Mouse (Mus musculus) midbrain, embryonic 14.5 days (tissue): ENCODE measurements around the gene Thumpd3. TPM values are rescaled to one million over a fixed set of nuclear protein-coding genes. Genes with fewer than 3 reads are reported as not detected.

Experiments
- ATAC-seq: fragments of 200-750 bp; cut with Nextera tagmentation; 2 replicates; pipeline ENCODE4 v1.8.0; 2017; ENCODE audit warnings: moderate number of reproducible peaks, moderate library complexity; ENCODE audit not compliant: low FRiP score, low TSS enrichment
- DNase-seq: peaks from one replicate; pipeline ENCODE4 v3.0.0-alpha.2; 2015
- H3K27ac ChIP-seq: fragments of 300-500 bp; sonication (generic); replicated peaks from 2 replicates; pipeline ENCODE4 v1.5.1; 2014; ENCODE audit warnings: mild to moderate bottlenecking, low read depth, low read length, moderate library complexity
- H3K27me3 ChIP-seq: fragments of 300-500 bp; sonication (generic); 2 replicates; pipeline ENCODE4 v1.6.1; 2014; ENCODE audit warnings: low read length, control low read depth, mixed read lengths; ENCODE audit not compliant: control insufficient read depth, insufficient read depth
- H3K36me3 ChIP-seq: fragments of 300-500 bp; sonication (generic); 2 replicates; pipeline ENCODE4 v1.6.1; 2014; ENCODE audit warnings: low read length, control low read depth; ENCODE audit not compliant: control insufficient read depth, insufficient read depth
- H3K4me1 ChIP-seq: fragments of 300-500 bp; sonication (generic); 2 replicates; pipeline ENCODE4 v1.6.1; 2014; ENCODE audit warnings: mild to moderate bottlenecking, antibody characterized with exemption, low read length, control low read depth; ENCODE audit not compliant: control insufficient read depth, insufficient read depth
- H3K4me2 ChIP-seq: fragments of 300-500 bp; sonication (generic); 2 replicates; pipeline ENCODE4 v1.6.1; 2014; ENCODE audit warnings: mild to moderate bottlenecking, low read length, moderate library complexity
- H3K4me3 ChIP-seq: fragments of 300-500 bp; sonication (generic); replicated peaks from 2 replicates; pipeline ENCODE4 v1.5.1; 2014; ENCODE audit warnings: low read depth, low read length
- H3K9ac ChIP-seq: fragments of 300-500 bp; sonication (generic); replicated peaks from 2 replicates; pipeline ENCODE4 v1.6.1; 2014; ENCODE audit warnings: mild to moderate bottlenecking, low read length, moderate library complexity
- H3K9me3 ChIP-seq: fragments of 300-500 bp; sonication (generic); 2 replicates; pipeline ENCODE4 v1.6.1; 2016; ENCODE audit warnings: low read length, control low read depth, mixed read lengths; ENCODE audit not compliant: control insufficient read depth
- WGBS: fragments of 180-500 bp; shearing (Covaris S2); extraction: QIAGEN DNeasy Blood & Tissue Kit; methylation state at CpG from one replicate; pipeline ENCODE4 v1.1.7; 2014; 5-methylcytosine and 5-hydroxymethylcytosine counted together
- polyA plus RNA-seq: library from polyadenylated mRNA; unstranded; fragments of >200 nt; fragmentation: Nextera tagmentation; extraction: Ambion mirVana; gene quantifications from 2 replicates; pipeline ENCODE4 v1.2.1, GENCODE M21; 2014

Thumpd3 gene
- polyA plus RNA-seq, 1 experiment from 2014 or later, result 48.3 TPM

- ATAC-seq, result no peak
- Histone ChIP-seq H3K27me3 (no peaks in the 10 kb centered on the region), H3K4me2 (no peak overlapping the region), H3K36me3 (no peaks in the 10 kb centered on the region), H3K4me1 (peaks cover 23% of the 10 kb centered on the region), H3K9ac (no peak overlapping the region), H3K9me3 (no peaks in the 10 kb centered on the region), H3K27ac (peak overlapping the region; percentile 69), H3K4me3 (no peak overlapping the region)
- no peak for DNase-seq
- WGBS, result 78% methylated on average over 4 of the region's 4 CpGs
Measured at GRCm38 (mm10) chr6:113013550-113013949, 32.5 kb upstream of the Thumpd3 start.

GRCm38 (mm10) chr6:113017500-113018047 is 28.5 kb upstream of the Thumpd3 start:
- Histone ChIP-seq H3K9me3 (no peaks in the 10 kb centered on the region), H3K4me3 (no peak overlapping the region), H3K27ac (0 out of 2 replicates have a peak overlapping the region, but pooled peaks have one; percentile 2), H3K4me2 (no peak overlapping the region), H3K4me1 (peaks cover 16% of the 10 kb centered on the region), H3K27me3 (no peaks in the 10 kb centered on the region), H3K36me3 (no peaks in the 10 kb centered on the region), H3K9ac (no peak overlapping the region)
- ATAC-seq (no peak), DNase-seq (no peak)
- 61% methylated on average over 12 of the region's 12 CpGs for WGBS

DNA sequence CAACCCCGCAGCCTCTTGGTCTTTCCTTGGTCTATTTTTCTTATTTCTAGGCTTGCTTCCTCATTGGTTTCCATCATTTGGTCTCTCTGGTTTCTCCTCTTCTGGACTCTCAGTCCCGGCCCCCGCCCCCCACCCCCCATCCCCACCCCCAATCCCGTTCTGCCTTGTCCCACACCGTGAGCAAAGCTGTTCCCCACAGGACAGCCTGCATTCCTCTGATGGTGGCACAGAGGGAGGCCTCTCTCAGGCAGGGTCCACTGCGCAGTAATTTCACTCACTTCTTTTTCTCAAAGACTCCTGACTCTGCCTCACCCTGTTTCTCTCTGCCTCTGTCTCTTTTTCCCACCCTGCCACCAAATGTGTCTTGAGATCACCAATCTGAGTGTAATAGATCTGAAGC is 27.9 kb upstream of the Thumpd3 start:
- H3K4me2 ChIP-seq, result no peak overlapping the region
- no peaks in the 10 kb centered on the region for H3K36me3 ChIP-seq
- peaks cover 12% of the 10 kb centered on the region for H3K4me1 ChIP-seq
- no peaks in the 10 kb centered on the region for H3K9me3 ChIP-seq
- DNase-seq, result no peak
- H3K27ac ChIP-seq, result no peak overlapping the region
- no peak overlapping the region for H3K4me3 ChIP-seq
- ATAC-seq, result no peak
- H3K27me3 ChIP-seq, result no peaks in the 10 kb centered on the region
- 37% methylated on average over 6 of the region's 6 CpGs for WGBS
- no peak overlapping the region for H3K9ac ChIP-seq

- no peak for ATAC-seq
- Histone ChIP-seq H3K27me3 (no peaks in the 10 kb centered on the region), H3K4me2 (no peak overlapping the region), H3K4me1 (peaks cover 16% of the 10 kb centered on the region), H3K36me3 (no peaks in the 10 kb centered on the region), H3K9me3 (no peaks in the 10 kb centered on the region), H3K27ac (no peak overlapping the region; the same call in 1 of the 2 replicates), H3K9ac (no peak overlapping the region), H3K4me3 (no peak overlapping the region)
- 6% methylated on average over 8 of the region's 8 CpGs for WGBS
- DNase-seq, result peak; percentile 70
Measured at GRCm38 (mm10) chr6:113024866-113025265, 21.2 kb upstream of the Thumpd3 start.

DNA sequence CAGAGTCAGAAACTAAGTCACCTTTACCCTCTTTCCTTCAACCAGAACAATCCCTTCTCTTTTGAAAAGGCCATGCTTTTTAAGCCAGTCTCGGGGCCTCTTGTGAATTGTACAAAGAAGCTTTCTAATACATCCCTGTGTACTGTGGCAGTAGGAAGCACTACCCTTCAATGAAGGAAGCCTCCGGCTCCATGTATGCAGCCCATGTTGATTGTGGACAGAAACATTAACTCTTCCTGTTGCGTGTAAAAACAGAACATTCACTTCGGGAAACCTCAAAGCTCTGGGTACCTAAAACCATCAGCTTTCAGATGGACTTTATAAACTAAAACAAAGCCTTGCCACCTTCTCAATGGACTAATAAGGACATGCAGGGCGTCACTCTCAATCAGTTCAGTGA is 20.3 kb upstream of the Thumpd3 start:
- H3K9me3 ChIP-seq, result no peaks in the 10 kb centered on the region
- H3K9ac ChIP-seq, result no peak overlapping the region
- no peak overlapping the region for H3K4me2 ChIP-seq
- no peaks in the 10 kb centered on the region for H3K36me3 ChIP-seq
- 18% methylated on average over 5 of the region's 5 CpGs for WGBS
- no peak overlapping the region for H3K4me3 ChIP-seq
- peaks cover 16% of the 10 kb centered on the region for H3K4me1 ChIP-seq
- ATAC-seq (no peak), DNase-seq (no peak)
- H3K27me3 ChIP-seq, result no peaks in the 10 kb centered on the region
- H3K27ac ChIP-seq, result no peak overlapping the region

GRCm38 (mm10) chr6:113027446-113027845 is 18.6 kb upstream of the Thumpd3 start:
- no peak overlapping the region for H3K4me2 ChIP-seq
- H3K27me3 ChIP-seq, result no peaks in the 10 kb centered on the region
- H3K27ac ChIP-seq, result no peak overlapping the region
- H3K9me3 ChIP-seq, result no peaks in the 10 kb centered on the region
- peaks cover 16% of the 10 kb centered on the region for H3K4me1 ChIP-seq
- ATAC-seq, result no peak
- H3K4me3 ChIP-seq, result no peak overlapping the region
- no peak overlapping the region for H3K9ac ChIP-seq
- H3K36me3 ChIP-seq, result no peaks in the 10 kb centered on the region
- no peak for DNase-seq
- 7% methylated on average over 2 of the region's 2 CpGs for WGBS

- Histone ChIP-seq H3K4me1 (peaks cover 16% of the 10 kb centered on the region), H3K27ac (no peak overlapping the region), H3K9me3 (no peaks in the 10 kb centered on the region), H3K36me3 (no peaks in the 10 kb centered on the region), H3K27me3 (no peaks in the 10 kb centered on the region), H3K4me3 (no peak overlapping the region), H3K9ac (no peak overlapping the region), H3K4me2 (no peak overlapping the region)
- 85% methylated on average over 3 of the region's 3 CpGs for WGBS
- DNase-seq (no peak), ATAC-seq (no peak)
Measured at GRCm38 (mm10) chr6:113029006-113029405, 17.0 kb upstream of the Thumpd3 start.

GRCm38 (mm10) chr6:113030553-113030952 is 15.5 kb upstream of the Thumpd3 start:
- Histone ChIP-seq H3K9ac (no peak overlapping the region), H3K4me2 (no peak overlapping the region), H3K27ac (no peak overlapping the region), H3K27me3 (no peaks in the 10 kb centered on the region), H3K36me3 (no peaks in the 10 kb centered on the region), H3K9me3 (no peaks in the 10 kb centered on the region), H3K4me1 (peaks cover 7% of the 10 kb centered on the region), H3K4me3 (no peak overlapping the region)
- 86% methylated on average over 3 of the region's 3 CpGs for WGBS
- ATAC-seq (no peak), DNase-seq (no peak)

GRCm38 (mm10) chr6:113030970-113031660 is 14.9 kb upstream of the Thumpd3 start:
- no peak for DNase-seq
- H3K36me3 ChIP-seq, result no peaks in the 10 kb centered on the region

More at GRCm38 (mm10) chr6:113030970-113031660, 14.9 kb upstream of the Thumpd3 start:
- Histone ChIP-seq H3K9ac (no peak overlapping the region), H3K27ac (no peak overlapping the region), H3K27me3 (no peaks in the 10 kb centered on the region), H3K4me3 (no peak overlapping the region), H3K4me1 (peaks cover 2% of the 10 kb centered on the region; the same call in 1 of the 2 replicates), H3K4me2 (no peak overlapping the region), H3K9me3 (no peaks in the 10 kb centered on the region)
- no peak for ATAC-seq
- 86% methylated on average over 10 of the region's 10 CpGs for WGBS
